Mouse (Mus musculus) cerebellum, adult 2 months (tissue): Measurements from ENCODE around the gene Dnttip1. TPM values are rescaled to one million over a fixed set of nuclear protein-coding genes. Genes with fewer than 3 reads are reported as not detected.

Experiments used
- DNase-seq, 2 experiments: peaks; one replicate each; pipeline ENCODE4 v3.0.0; 2021
- H3K27ac ChIP-seq: fragments of 200-500 bp; 2 replicates; pipeline ENCODE4 v1.5.1; 2012; ENCODE audit warnings: low read length, control low read depth, inconsistent platforms; ENCODE audit not compliant: insufficient read depth
- H3K27me3 ChIP-seq: fragments of 200-500 bp; 2 replicates; pipeline ENCODE4 v1.6.1; 2012; ENCODE audit warnings: inconsistent platforms, mild to moderate bottlenecking, low read length, moderate library complexity; ENCODE audit not compliant: control insufficient read depth, insufficient read depth
- H3K4me1 ChIP-seq: fragments of 200-500 bp; 2 replicates; pipeline ENCODE4 v1.6.1; 2011; ENCODE audit warnings: low read length; ENCODE audit not compliant: control insufficient read depth, insufficient read depth
- H3K4me3 ChIP-seq: fragments of 200-500 bp; replicated peaks from 2 replicates; pipeline ENCODE3; 2011; ENCODE audit warnings: mild to moderate bottlenecking, low read depth, low read length, control low read depth; ENCODE audit not compliant: insufficient read depth
- CTCF ChIP-seq: fragments of 200-500 bp; IDR thresholded peaks from 2 replicates; pipeline ENCODE4 v1.5.1; 2011; ENCODE audit warnings: low read depth, mild to moderate bottlenecking, control low read depth, low read length, moderate library complexity, borderline replicate concordance; ENCODE audit not compliant: insufficient read depth
- POLR2A ChIP-seq: fragments of 200-500 bp; IDR thresholded peaks from 2 replicates; pipeline ENCODE4 v1.6.1; 2011; ENCODE audit warnings: low read length, control low read depth, borderline replicate concordance; ENCODE audit not compliant: insufficient read depth
- WGBS: fragments of 180-500 bp; shearing (Covaris S2); methylation state at CpG from one replicate; pipeline ENCODE4 v1.1.7; 2018; 5-methylcytosine and 5-hydroxymethylcytosine counted together
- polyA plus RNA-seq: library from polyadenylated mRNA; depleted of rRNA; stranded (reverse); fragments of >200 nt; gene quantifications from 2 replicates; pipeline ENCODE4 v1.2.3, GENCODE M21; 2012

The Dnttip1 gene
- polyA plus RNA-seq, 1 experiment, result 44.3 TPM

DNA sequence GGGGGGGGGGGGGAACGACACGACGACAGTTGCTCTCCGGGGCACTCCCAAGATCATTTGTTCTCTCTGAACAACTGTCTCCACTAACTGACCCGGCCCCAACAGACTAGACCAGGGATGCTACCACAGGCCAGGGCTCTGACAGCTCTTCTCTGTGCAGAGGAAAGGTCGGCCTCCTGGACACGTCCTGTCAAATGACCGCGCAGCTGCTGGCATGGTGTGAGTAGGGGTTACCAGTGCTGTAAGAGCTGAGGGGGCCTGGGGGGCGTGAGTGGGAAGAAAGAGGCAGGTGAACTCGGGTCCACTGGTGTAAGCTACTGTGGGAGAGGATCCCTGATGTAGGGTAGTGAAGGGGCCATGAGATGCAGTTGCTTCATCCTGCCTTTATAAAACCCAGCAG lies 12.1 kb downstream of the Dnttip1 start:
- H3K4me3 ChIP-seq, result no peak overlapping the region
- no peak for DNase-seq
- TF ChIP-seq CTCF, result no peak
- no peak for TF ChIP-seq POLR2A
- no peaks in the 10 kb centered on the region for H3K27me3 ChIP-seq
- WGBS, result 93% methylated on average over 11 of the region's 11 CpGs
- H3K4me1 ChIP-seq, result peaks cover 10% of the 10 kb centered on the region; the same call in 1 of the 2 replicates
- no peak overlapping the region for H3K27ac ChIP-seq

DNA sequence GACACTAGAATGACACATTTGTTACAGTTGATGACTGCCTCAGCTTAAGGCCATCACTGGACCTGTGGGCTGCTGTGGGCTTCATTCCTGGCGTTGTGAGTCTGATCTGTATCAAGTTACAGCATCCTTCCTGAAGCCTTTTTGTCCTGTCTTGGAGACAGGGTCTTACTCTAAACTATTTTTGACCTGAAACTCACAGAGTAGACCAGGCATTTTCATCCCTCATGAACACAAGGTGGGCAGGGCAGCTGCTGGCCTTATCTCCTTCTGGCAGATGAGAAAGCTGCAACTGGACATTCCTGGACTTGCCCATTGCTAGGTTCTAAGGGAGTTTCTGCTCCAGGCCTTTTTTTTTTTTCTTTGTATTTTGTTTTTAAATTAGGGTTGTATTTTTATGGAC lies 12.9 kb downstream of the Dnttip1 start:
- no peak for DNase-seq
- H3K27ac ChIP-seq, result no peak overlapping the region
- 76% methylated on average over 1 of the region's 1 CpGs for WGBS
- H3K4me3 ChIP-seq, result no peak overlapping the region
- H3K27me3 ChIP-seq, result no peaks in the 10 kb centered on the region
- H3K4me1 ChIP-seq, result peaks cover 10% of the 10 kb centered on the region; the same call in 1 of the 2 replicates
- TF ChIP-seq POLR2A (no peak), CTCF (no peak)

DNA sequence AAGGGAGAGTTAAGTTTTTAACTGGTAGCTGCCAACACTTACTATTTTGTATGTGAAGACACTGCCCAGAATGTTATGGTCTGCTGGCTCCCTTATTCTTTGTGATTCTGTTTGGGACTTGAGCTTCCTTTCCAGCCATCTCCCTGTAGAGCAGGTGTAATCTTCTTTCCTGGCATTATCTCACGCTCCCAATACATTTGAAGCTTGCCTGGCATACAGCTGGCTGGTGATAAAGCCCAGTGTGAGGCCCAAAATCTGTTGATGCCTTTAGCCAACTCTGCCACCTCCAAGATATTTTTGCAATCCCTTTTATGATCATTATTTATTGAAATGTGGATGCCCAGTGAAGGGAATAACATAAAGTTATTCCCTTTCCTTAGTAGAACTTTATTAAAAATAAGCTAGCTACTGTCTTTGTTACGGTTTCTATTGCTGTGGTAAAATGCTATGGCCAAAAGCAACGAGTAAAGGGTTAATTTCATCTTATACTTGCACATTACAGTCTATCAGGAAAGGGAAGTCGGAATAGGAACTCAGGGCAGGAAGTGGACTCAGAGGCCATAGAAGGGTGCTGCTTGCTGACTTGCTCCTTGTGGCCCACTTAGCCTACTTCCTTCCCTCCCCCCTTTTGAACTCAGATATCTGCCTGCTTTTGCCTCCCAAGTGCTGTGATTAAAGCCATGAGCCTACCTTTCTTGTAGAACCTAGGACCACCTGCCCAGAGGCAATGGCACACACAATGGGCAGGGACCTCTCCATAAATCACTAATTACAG lies 14.5 kb downstream of the Dnttip1 start:
- H3K4me3 ChIP-seq, result no peak overlapping the region
- WGBS, result 70% methylated on average over 4 of the region's 4 CpGs
- peaks cover 10% of the 10 kb centered on the region; the same call in 1 of the 2 replicates for H3K4me1 ChIP-seq
- H3K27me3 ChIP-seq, result no peaks in the 10 kb centered on the region
- TF ChIP-seq CTCF (no peak), POLR2A (no peak)
- no peak for DNase-seq
- no peak overlapping the region for H3K27ac ChIP-seq

DNA sequence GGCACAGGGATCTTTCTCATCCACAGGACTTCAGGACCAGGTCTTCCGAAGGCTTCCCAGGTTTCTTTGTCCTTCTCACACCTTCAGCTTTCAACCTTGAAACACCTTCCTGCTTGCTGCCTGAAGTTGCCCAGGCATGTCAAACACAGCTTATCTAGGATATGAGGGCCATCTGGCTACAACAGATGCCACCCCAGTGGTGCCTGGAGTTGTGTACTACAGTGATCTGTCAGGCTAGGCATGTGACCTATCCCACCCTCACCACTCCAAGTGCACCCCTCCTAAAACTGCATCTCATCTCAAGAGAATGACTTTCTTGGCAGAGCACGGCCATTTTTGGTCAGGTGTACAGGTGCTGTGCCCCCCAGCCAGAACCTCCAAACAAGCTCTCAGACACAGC lies 15.7 kb downstream of the Dnttip1 start:
- peak in 1 of 2 experiments; percentile 29 for DNase-seq
- Histone ChIP-seq H3K4me1 (peaks cover 10% of the 10 kb centered on the region; the same call in 1 of the 2 replicates), H3K4me3 (no peak overlapping the region), H3K27me3 (no peaks in the 10 kb centered on the region), H3K27ac (no peak overlapping the region)
- TF ChIP-seq POLR2A (no peak), CTCF (no peak)
- 51% methylated on average over 2 of the region's 2 CpGs for WGBS

DNA sequence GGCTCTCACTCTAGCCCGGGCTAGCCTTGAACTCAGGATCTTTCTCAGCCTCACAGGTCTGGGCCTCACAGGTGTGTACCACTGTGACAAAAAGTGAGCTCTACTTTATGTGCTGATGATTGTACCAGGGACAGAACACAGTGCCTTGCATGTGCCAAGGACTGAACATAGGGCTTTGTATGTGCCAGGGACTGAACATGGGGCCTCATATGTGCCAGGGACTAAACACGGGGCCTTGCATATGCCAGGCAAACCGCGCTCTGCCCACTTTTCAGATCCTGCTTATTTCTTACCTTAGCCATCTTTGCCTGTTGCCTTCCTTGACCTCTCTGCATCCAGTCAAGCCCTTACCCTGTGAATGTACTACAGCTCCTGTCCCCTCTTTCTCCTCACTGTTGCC lies 16.2 kb downstream of the Dnttip1 start:
- 59% methylated on average over 4 of the region's 4 CpGs for WGBS
- H3K27me3 ChIP-seq, result no peaks in the 10 kb centered on the region
- no peak for TF ChIP-seq POLR2A
- no peak for TF ChIP-seq CTCF
- H3K4me3 ChIP-seq, result no peak overlapping the region
- H3K27ac ChIP-seq, result 0 out of 2 replicates have a peak overlapping the region, but pooled peaks have one; percentile 11
- no peak for DNase-seq
- peaks cover 10% of the 10 kb centered on the region; the same call in 1 of the 2 replicates for H3K4me1 ChIP-seq

DNA sequence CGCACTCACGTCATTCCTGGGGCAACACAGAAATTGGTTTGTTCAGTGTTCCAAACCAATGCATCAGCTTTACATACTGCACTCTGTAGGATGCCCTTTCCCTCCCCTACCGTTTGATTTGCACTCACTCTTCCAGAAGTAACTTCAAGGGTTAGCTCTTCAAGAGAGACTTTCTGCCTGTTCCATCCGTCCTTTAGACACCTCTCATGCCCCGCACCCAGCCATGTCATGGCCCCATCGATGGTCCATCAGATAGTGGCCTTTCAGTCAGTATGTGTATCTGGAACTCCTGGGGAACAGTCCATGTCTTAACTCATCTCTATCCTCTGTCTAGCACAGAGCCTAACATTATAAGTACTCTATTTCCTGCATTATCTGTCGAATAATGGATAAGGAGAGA lies 16.8 kb downstream of the Dnttip1 start:
- peaks cover 10% of the 10 kb centered on the region; the same call in 1 of the 2 replicates for H3K4me1 ChIP-seq
- DNase-seq, result no peak
- H3K27me3 ChIP-seq, result no peaks in the 10 kb centered on the region
- TF ChIP-seq CTCF, result no peak
- no peak for TF ChIP-seq POLR2A
- H3K4me3 ChIP-seq, result no peak overlapping the region
- no peak overlapping the region for H3K27ac ChIP-seq
- 84% methylated on average over 7 of the region's 7 CpGs for WGBS

DNA sequence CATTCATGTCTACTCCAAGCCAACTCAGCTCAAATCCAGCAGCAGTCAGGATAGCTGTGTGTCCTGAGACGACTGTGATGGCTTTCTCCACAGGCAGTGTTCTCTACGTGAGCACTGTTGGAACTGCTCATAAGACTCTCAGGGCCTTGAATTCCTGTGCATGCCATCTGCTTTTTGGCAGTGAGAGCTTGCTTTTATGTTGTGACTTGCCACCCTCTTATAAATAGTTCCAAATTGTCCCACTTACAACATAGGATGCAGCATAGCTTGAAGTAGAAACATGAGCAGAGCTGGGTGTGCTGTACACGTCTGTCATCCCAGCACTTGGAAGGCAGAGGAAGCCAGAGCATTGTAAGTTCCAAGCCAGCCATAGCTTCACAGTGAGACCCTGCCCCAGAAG lies 20.1 kb downstream of the Dnttip1 start:
- no peak for DNase-seq
- 29% methylated on average over 3 of the region's 3 CpGs for WGBS

More for the DNA sequence above, 20.1 kb downstream of the Dnttip1 start:
- H3K27me3 ChIP-seq, result no peaks in the 10 kb centered on the region
- TF ChIP-seq CTCF (no peak), POLR2A (no peak)
- H3K27ac ChIP-seq, result no peak overlapping the region
- peaks cover 10% of the 10 kb centered on the region; the same call in 1 of the 2 replicates for H3K4me1 ChIP-seq
- H3K4me3 ChIP-seq, result no peak overlapping the region
